Mouse (Mus musculus): ENCODE results near the gene Gm10490. TPM values are rescaled to one million over a fixed set of nuclear protein-coding genes. Genes with fewer than 3 reads are reported as not detected.
A peak's percentile ranks its signal among the peaks of the same experiment; 100 is the strongest.

The Gm10490 gene
- total RNA-seq, 2 experiments from 2014 or later: not detected

- DNase-seq: no peak
Measured at GRCm38 (mm10) chrX:7926266-7926665, 16.9 kb downstream of the Gm10490 start.

GRCm38 (mm10) chrX:7927116-7927515 lies 17.8 kb downstream of the Gm10490 start:
- no peak for DNase-seq

GRCm38 (mm10) chrX:7928270-7928790 lies 19.0 kb downstream of the Gm10490 start, which contains the start of gene Eras:
Eras (minus strand) TSS chrX:7928607.
- DNase-seq: no peak

- DNase-seq: no peak
Measured at GRCm38 (mm10) chrX:7936874-7937273, 27.5 kb downstream of the Gm10490 start.

GRCm38 (mm10) chrX:7937667-7938066 lies 28.3 kb downstream of the Gm10490 start:
- DNase-seq: no peak

GRCm38 (mm10) chrX:7945618-7946017 lies 36.3 kb downstream of the Gm10490 start:
- DNase-seq: no peak

- DNase-seq: peak in 1 of 2 experiments; percentile 14
Measured at GRCm38 (mm10) chrX:7947108-7947899, 38.0 kb downstream of the Gm10490 start, which contains the start of gene Hdac6. Hdac6 (minus strand) TSS chrX:7947889.

GRCm38 (mm10) chrX:7947900-7948492 lies 38.7 kb downstream of the Gm10490 start:
- DNase-seq: peak; percentile 93

- peak; percentile 28 to 30 for DNase-seq
Measured at GRCm38 (mm10) chrX:7950091-7950490, 40.7 kb downstream of the Gm10490 start.

GRCm38 (mm10) chrX:7958868-7959267 lies 49.5 kb downstream of the Gm10490 start:
- no peak for DNase-seq

Other genes with a start within 250 kb of the Gm10490 start
- 10 to 100 TPM; 73.8 to 80.2 TPM for gene Plp2, start 238.2 kb upstream of the Gm10490 start, total RNA-seq (2021)
- under 1 TPM; 0.66 to 0.89 TPM for gene Magix, start 228.3 kb upstream of the Gm10490 start, total RNA-seq (2021)
- 10 to 100 TPM; 49.7 to 66.9 TPM for gene Gpkow, start 212.4 kb upstream of the Gm10490 start, total RNA-seq (2021)
- 10 to 100 TPM; 48.7 to 67.5 TPM for gene Wdr45, start 195.2 kb upstream of the Gm10490 start, total RNA-seq (2021)
- gene Gm45208, start 187.3 kb upstream of the Gm10490 start, total RNA-seq (2021): under 1 TPM in 1 of 2 experiments, not detected in 1; 0.43 TPM
- 10 to 100 TPM; 11.5 to 16.3 TPM for gene Praf2, start 181.1 kb upstream of the Gm10490 start, total RNA-seq (2021)
- 1 to 10 TPM; 2.2 to 4.0 TPM for gene Ccdc120, start 158.6 kb upstream of the Gm10490 start, total RNA-seq (2021)
- gene Tfe3, start 147.0 kb upstream of the Gm10490 start, total RNA-seq (2021): 10 to 100 TPM; 44.5 to 48.7 TPM
- gene Gripap1, start 119.8 kb upstream of the Gm10490 start, total RNA-seq (2021): 10 to 100 TPM; 41.0 to 50.8 TPM
- gene Kcnd1, start 87.3 kb upstream of the Gm10490 start, total RNA-seq (2021): under 1 TPM; 0.49 to 0.89 TPM
- 10 to 100 TPM; 59.0 to 63.3 TPM for gene Otud5, start 68.2 kb upstream of the Gm10490 start, total RNA-seq (2021)
- 1 to 10 TPM; 8.5 to 9.0 TPM for gene Pim2, start 31.3 kb upstream of the Gm10490 start, total RNA-seq (2021)
- 10 to 100 TPM; 38.6 to 43.9 TPM for gene Slc35a2, start 25.5 kb upstream of the Gm10490 start, total RNA-seq (2021)
- 100 to 1,000 TPM; 120 to 121 TPM for gene Pqbp1, start 10.3 kb upstream of the Gm10490 start, total RNA-seq (2021)
- 100 to 1,000 TPM; 113 to 126 TPM for gene Timm17b, start 10.2 kb upstream of the Gm10490 start, total RNA-seq (2021)
- not detected for gene Gm10491, start 1.7 kb upstream of the Gm10490 start, total RNA-seq (2021)
- gene Pcsk1n, start 10.3 kb downstream of the Gm10490 start, total RNA-seq (2021): 10 to 100 TPM; 28.0 to 39.7 TPM
- gene Eras, start 19.1 kb downstream of the Gm10490 start, total RNA-seq (2021): not detected
- gene Hdac6, start 38.3 kb downstream of the Gm10490 start, total RNA-seq (2021): 10 to 100 TPM; 16.5 to 17.3 TPM
- gene Gata1, start 68.5 kb downstream of the Gm10490 start, total RNA-seq (2021): under 1 TPM in 1 of 2 experiments, not detected in 1; 0.26 TPM
- gene Glod5, start 109.0 kb downstream of the Gm10490 start, total RNA-seq (2021): not detected
- 10 to 100 TPM; 11.0 to 15.1 TPM for gene Suv39h1, start 165.2 kb downstream of the Gm10490 start, total RNA-seq (2021)
- gene Was, start 181.0 kb downstream of the Gm10490 start, total RNA-seq (2021): 1 to 10 TPM; 1.7 to 2.3 TPM
- gene Wdr13, start 223.3 kb downstream of the Gm10490 start, total RNA-seq (2021): 10 to 100 TPM; 63.2 to 64.0 TPM
- 100 to 1,000 TPM in 1 of 2 experiments, 10 to 100 TPM in 1; 97.4 to 129 TPM for gene Rbm3, start 236.3 kb downstream of the Gm10490 start, total RNA-seq (2021)

Data from adrenal gland, postnatal 36 days (tissue).